8 mouse cellular contexts compared by ENCODE assay signal in the genomic region with DNA sequence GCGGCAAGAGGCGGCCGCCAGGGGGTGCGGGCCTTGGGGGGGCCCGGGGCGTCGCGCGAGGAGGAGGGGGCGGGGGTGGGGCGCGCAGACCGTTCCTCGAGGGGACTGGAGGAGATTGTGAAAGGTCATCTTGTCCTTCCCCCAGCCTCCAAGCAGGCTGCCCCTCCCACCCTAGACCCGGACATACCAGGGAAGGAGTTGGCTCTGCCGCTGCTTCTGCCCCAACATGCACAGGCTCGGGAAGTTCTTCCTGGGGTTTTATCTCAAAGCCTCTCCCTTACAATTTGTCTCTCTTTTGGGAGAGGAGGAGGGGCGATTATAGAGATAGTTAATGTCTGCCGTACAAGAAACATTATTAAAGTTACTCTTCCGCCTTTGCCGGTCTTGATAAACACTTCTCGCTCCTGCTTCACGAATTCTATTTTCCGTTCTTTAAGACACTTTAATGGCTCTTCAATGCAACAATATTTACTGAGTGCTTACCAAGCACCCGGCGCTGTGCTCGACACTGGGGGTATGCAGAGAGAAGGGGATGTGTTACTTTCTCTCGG. TPM values are rescaled to one million over a fixed set of nuclear protein-coding genes. Genes with fewer than 3 reads are reported as not detected.
A peak's percentile ranks its signal among the peaks of the same experiment; 100 is the strongest.
DNase-seq lines count a peak whose midpoint lies in the region; ATAC-seq and TF ChIP-seq lines count a peak whose summit lies in the region.

No protein-coding gene starts in this region.

- peak overlapping the region; percentile 99 for H3K27ac ChIP-seq in embryonic facial prominence, embryonic 11.5 days (replicated peaks; ENCODE audit: low read depth, low read length)
- H3K27ac ChIP-seq in limb, embryonic 10.5 days, result peak overlapping the region; percentile 96

- peak overlapping the region; percentile 66 for H3K4me2 ChIP-seq in embryonic facial prominence, embryonic 11.5 days (ENCODE audit: low read depth, low read length)

- H3K9ac ChIP-seq in embryonic facial prominence, embryonic 11.5 days (replicated peaks; ENCODE audit: low read length), result peak overlapping the region; percentile 90

- no peak for TF ChIP-seq CTCF in E14TG2a.4 (conservative IDR thresholded peaks at IDR 0.05; ENCODE audit: low read length)

- no peaks in the 10 kb centered on the region for H3K9me3 ChIP-seq in E14TG2a.4 (ENCODE audit: low read length)
- H3K9me3 ChIP-seq in embryonic facial prominence, embryonic 11.5 days (replicated peaks; ENCODE audit: control insufficient read depth, low read length), result no peaks in the 10 kb centered on the region
- H3K9me3 ChIP-seq in limb, embryonic 10.5 days (replicated peaks), result no peaks in the 10 kb centered on the region

- H3K4me3 ChIP-seq in E14TG2a.4 (replicated peaks; ENCODE audit: low read length), result peak overlapping the region; percentile 90
- H3K4me3 ChIP-seq in embryonic facial prominence, embryonic 11.5 days (ENCODE audit: low read depth, low read length), result peak overlapping the region; percentile 81
- peak overlapping the region; percentile 80 for H3K4me3 ChIP-seq in limb, embryonic 10.5 days

- intact Hi-C loops in heart, postnatal 10 days (cut with DNase I), result no loop called here

- peaks cover 76% of the 10 kb centered on the region for H3K4me1 ChIP-seq in E14TG2a.4 (replicated peaks; ENCODE audit: low read depth, low read length)
- peaks cover 6% of the 10 kb centered on the region; the same call in 1 of the 2 replicates for H3K4me1 ChIP-seq in embryonic facial prominence, embryonic 11.5 days (ENCODE audit: control insufficient read depth, insufficient read depth, low read length)
- H3K4me1 ChIP-seq in limb, embryonic 10.5 days, result peaks cover 75% of the 10 kb centered on the region

- DNase-seq in ZHBTc4 (ENCODE audit: low read depth, low spot score), result peak; percentile 87
- DNase-seq in embryonic facial prominence, embryonic 11.5 days (ENCODE audit: low spot score), result peak; percentile 82
- DNase-seq in heart, postnatal 10 days, result peak; percentile 72 to 77
- peak; percentile 79 for DNase-seq in limb, embryonic 10.5 days (ENCODE audit: low spot score)
- peak; percentile 83 for DNase-seq in mesoderm, embryonic 11.5 days (ENCODE audit: low read depth, low spot score)
- peak; percentile 61 for DNase-seq in thymus, postnatal 0 days (ENCODE audit: low spot score)
- DNase-seq in right cerebral cortex, postnatal 36 days (ENCODE audit: low spot score in 2 of 2), result no peak

- ATAC-seq in embryonic facial prominence, embryonic 11.5 days (replicated peaks; ENCODE audit: insufficient number of reproducible peaks, low FRiP score, low TSS enrichment, low read depth), result no peak; the same call in 1 of the 2 replicates

- H3K36me3 ChIP-seq in E14TG2a.4 (ENCODE audit: insufficient read depth, low read length), result peaks cover 41% of the 10 kb centered on the region
- no peaks in the 10 kb centered on the region; the same call in 1 of the 2 replicates for H3K36me3 ChIP-seq in embryonic facial prominence, embryonic 11.5 days (replicated peaks; ENCODE audit: control insufficient read depth, insufficient read depth, low read depth, low read length)
- H3K36me3 ChIP-seq in limb, embryonic 10.5 days, result peaks cover 11% of the 10 kb centered on the region

- WGBS in embryonic facial prominence, embryonic 11.5 days, result 1% methylated on average over 14 of the region's 28 CpGs
- WGBS in limb, embryonic 10.5 days, result 2% methylated on average over 27 of the region's 28 CpGs

- H3K27me3 ChIP-seq in E14TG2a.4 (ENCODE audit: insufficient read depth, low read length), result no peaks in the 10 kb centered on the region
- H3K27me3 ChIP-seq in embryonic facial prominence, embryonic 11.5 days (ENCODE audit: control insufficient read depth, insufficient read depth, low read length), result no peaks in the 10 kb centered on the region
- H3K27me3 ChIP-seq in limb, embryonic 10.5 days (ENCODE audit: low read depth, poor library complexity, severe bottlenecking), result no peaks in the 10 kb centered on the region

RNA-seq across cellular contexts. Expression of a gene that starts 0.6 kb away (rescaled TPM):
- polyA plus RNA-seq in embryonic facial prominence, embryonic 11.5 days (2014; fragmentation: Nextera tagmentation; extraction: Ambion mirVana), result 0.35 and 1.5 TPM in 2 replicates
- total RNA-seq in heart, postnatal 10 days (2021), result 1 to 10 TPM in 1 of 2 experiments, under 1 TPM in 1; 0.82 to 1.7 TPM
- polyA plus RNA-seq in limb, embryonic 10.5 days (2016; fragmentation: Nextera tagmentation; extraction: Ambion mirVana), result 0.41 and 0.66 TPM in 2 replicates
- polyA plus RNA-seq in thymus, postnatal 0 days (2015; fragmentation: Nextera tagmentation; extraction: Ambion mirVana), result 0.90 and 1.5 TPM in 2 replicates

RNA-seq across cellular contexts. Expression of a gene that starts 5.7 kb away (rescaled TPM):
- 54.7 and 63.2 TPM in 2 replicates for polyA plus RNA-seq in embryonic facial prominence, embryonic 11.5 days (2014; fragmentation: Nextera tagmentation; extraction: Ambion mirVana)
- total RNA-seq in heart, postnatal 10 days (2021), result 10 to 100 TPM; 33.8 to 38.0 TPM
- 45.6 and 51.1 TPM in 2 replicates for polyA plus RNA-seq in limb, embryonic 10.5 days (2016; fragmentation: Nextera tagmentation; extraction: Ambion mirVana)
- polyA plus RNA-seq in thymus, postnatal 0 days (2015; fragmentation: Nextera tagmentation; extraction: Ambion mirVana), result 40.7 and 44.5 TPM in 2 replicates

RNA-seq across cellular contexts. Expression of a gene that starts 27.4 kb away (rescaled TPM):
- polyA plus RNA-seq in embryonic facial prominence, embryonic 11.5 days (2014; fragmentation: Nextera tagmentation; extraction: Ambion mirVana), result not detected in 2 replicates
- not detected for total RNA-seq in heart, postnatal 10 days (2021)
- polyA plus RNA-seq in limb, embryonic 10.5 days (2016; fragmentation: Nextera tagmentation; extraction: Ambion mirVana), result not detected in 2 replicates
- polyA plus RNA-seq in thymus, postnatal 0 days (2015; fragmentation: Nextera tagmentation; extraction: Ambion mirVana), result not detected in 2 replicates

RNA-seq across cellular contexts. Expression of a gene that starts 30.3 kb away (rescaled TPM):
- polyA plus RNA-seq in embryonic facial prominence, embryonic 11.5 days (2014; fragmentation: Nextera tagmentation; extraction: Ambion mirVana), result 82.6 and 91.9 TPM in 2 replicates
- total RNA-seq in heart, postnatal 10 days (2021), result 10 to 100 TPM; 52.7 to 57.9 TPM
- 190 and 236 TPM in 2 replicates for polyA plus RNA-seq in limb, embryonic 10.5 days (2016; fragmentation: Nextera tagmentation; extraction: Ambion mirVana)
- polyA plus RNA-seq in thymus, postnatal 0 days (2015; fragmentation: Nextera tagmentation; extraction: Ambion mirVana), result 26.9 and 27.0 TPM in 2 replicates

Comparison
In these comparisons a context has a peak if more than half of its experiments do, and no peak if none do; other contexts are left out.
1. DNase-seq: peak in ZHBTc4 (single experiment), embryonic facial prominence, embryonic 11.5 days (single experiment), heart, postnatal 10 days (2 of 2), limb, embryonic 10.5 days (single experiment), mesoderm, embryonic 11.5 days (single experiment) and thymus, postnatal 0 days (single experiment); none in right cerebral cortex, postnatal 36 days (0 of 2).
2. Peak in every context shown above with its lines, with median percentiles within 50 percentile points of each other: H3K4me3 ChIP-seq.